Mouse (Mus musculus) adrenal gland, postnatal 4 days (tissue): Measurements from ENCODE around the gene Olfr412. TPM values are rescaled to one million over a fixed set of nuclear protein-coding genes. Genes with fewer than 3 reads are reported as not detected.

Source experiments
- DNase-seq, 2 experiments: peaks; one replicate each; pipeline ENCODE4 v3.0.0; 2021 to 2022; ENCODE audit warnings: low spot score in 2 of 2, mixed read lengths in 2 of 2
- long read RNA-seq, 2 experiments: library from polyadenylated mRNA; stranded (forward); transcript quantifications; one replicate each; pipeline ENCODE4 v2.0.0; 2021
- total RNA-seq, 2 experiments: library from RNA; stranded (reverse); gene quantifications; 2 replicates each; pipeline ENCODE4 v1.2.3; 2021

Olfr412 gene
- total RNA-seq = not detected
- long read RNA-seq, experiment 1 = 0 reads
- long read RNA-seq, experiment 2 = 0 reads

- no peak for DNase-seq
These were observed at the start of gene Olfr412 for GRCm38 (mm10) chr11:74361769-74362168. Gene Olfr412, plus strand, starts transcription at chr11:74362069.

GRCm38 (mm10) chr11:74326044-74326443 is 35.8 kb upstream of the Olfr412 start:
- no peak for DNase-seq

GRCm38 (mm10) chr11:74328781-74329180 is 33.1 kb upstream of the Olfr412 start:
- DNase-seq = no peak

GRCm38 (mm10) chr11:74337931-74338330 is 23.9 kb upstream of the Olfr412 start, which contains the start of gene Olfr410:
Gene Olfr410, minus strand, starts transcription at chr11:74338031.
- DNase-seq = no peak

- DNase-seq = no peak
These were observed 9.3 kb upstream of the Olfr412 start, which contains the start of gene Olfr411 for GRCm38 (mm10) chr11:74352550-74352949. Gene Olfr411, minus strand, starts transcription at chr11:74352650.

GRCm38 (mm10) chr11:74371393-74372100 is 9.7 kb downstream of the Olfr412 start:
- DNase-seq = peak; percentile 40 to 47

- DNase-seq = no peak
These were observed 15.0 kb downstream of the Olfr412 start for GRCm38 (mm10) chr11:74376847-74377246.

GRCm38 (mm10) chr11:74379166-74379873 is 17.5 kb downstream of the Olfr412 start:
- no peak for DNase-seq

- no peak for DNase-seq
These were observed 23.8 kb downstream of the Olfr412 start for GRCm38 (mm10) chr11:74385674-74386073.

- no peak for DNase-seq
These were observed 25.3 kb downstream of the Olfr412 start for GRCm38 (mm10) chr11:74387203-74387602.

- no peak for DNase-seq
These were observed 30.0 kb downstream of the Olfr412 start for GRCm38 (mm10) chr11:74391899-74392298.

GRCm38 (mm10) chr11:74392903-74393302 is 31.0 kb downstream of the Olfr412 start:
- no peak for DNase-seq

GRCm38 (mm10) chr11:74393489-74393888 is 31.6 kb downstream of the Olfr412 start:
- peak in 1 of 2 experiments; percentile 15 for DNase-seq

- DNase-seq = peak in 1 of 2 experiments; percentile 26
These were observed 33.7 kb downstream of the Olfr412 start for GRCm38 (mm10) chr11:74395583-74395982.

GRCm38 (mm10) chr11:74402126-74402525 is 40.3 kb downstream of the Olfr412 start:
- no peak for DNase-seq

- DNase-seq = no peak
These were observed 42.3 kb downstream of the Olfr412 start for GRCm38 (mm10) chr11:74404216-74404615.

- DNase-seq = no peak
These were observed 43.3 kb downstream of the Olfr412 start for GRCm38 (mm10) chr11:74405201-74405600.

- peak; percentile 91 to 94 for DNase-seq
These were observed 46.9 kb downstream of the Olfr412 start for GRCm38 (mm10) chr11:74408587-74409446.

GRCm38 (mm10) chr11:74409447-74409754 is 47.5 kb downstream of the Olfr412 start:
- DNase-seq = no peak

GRCm38 (mm10) chr11:74409757-74410174 is 47.9 kb downstream of the Olfr412 start:
- peak in 1 of 2 experiments; percentile 45 for DNase-seq

GRCm38 (mm10) chr11:74411943-74412342 is 50.1 kb downstream of the Olfr412 start:
- DNase-seq = no peak
